ENCODE assay signal across 10 mouse cellular contexts in genomic region chr6:72519303-72519702, GRCm38 (mm10). TPM values are rescaled to one million over a fixed set of nuclear protein-coding genes. Genes with fewer than 3 reads are reported as not detected.
A peak's percentile ranks its signal among the peaks of the same experiment; 100 is the strongest.
DNase-seq lines count a peak whose midpoint lies in the region; ATAC-seq and TF ChIP-seq lines count a peak whose summit lies in the region.
"Had no signal": no experiment of that assay in that cellular context is flagged by ENCODE, and none has a peak within 500 bp of the region (broad histone marks: within the 10 kb centered on the region; RNA-seq: fewer than 3 reads in every experiment).

No protein-coding gene starts in this region.

- H3K27ac ChIP-seq in lung, postnatal 0 days (ENCODE audit: low read length): no peak overlapping the region
- H3K27ac ChIP-seq in forebrain, embryonic 15.5 days (replicated peaks): peak overlapping the region; percentile 94
- no peak overlapping the region for H3K27ac ChIP-seq in limb, embryonic 11.5 days (replicated peaks; ENCODE audit: low read depth, low read length)
- peak overlapping the region; percentile 96 for H3K27ac ChIP-seq in neural tube, embryonic 15.5 days (replicated peaks)

- H3K36me3 ChIP-seq in lung, postnatal 0 days (ENCODE audit: insufficient read depth, low read length): no peaks in the 10 kb centered on the region
- H3K36me3 ChIP-seq in forebrain, embryonic 15.5 days: no peaks in the 10 kb centered on the region
- H3K36me3 ChIP-seq in limb, embryonic 11.5 days (ENCODE audit: control insufficient read depth, insufficient read depth, low read length): no peaks in the 10 kb centered on the region
- no peaks in the 10 kb centered on the region for H3K36me3 ChIP-seq in neural tube, embryonic 15.5 days

- H3K9me3 ChIP-seq in lung, postnatal 0 days (ENCODE audit: low read length): no peaks in the 10 kb centered on the region
- H3K9me3 ChIP-seq in forebrain, embryonic 15.5 days: no peaks in the 10 kb centered on the region
- H3K9me3 ChIP-seq in limb, embryonic 11.5 days (ENCODE audit: control insufficient read depth, low read length): no peaks in the 10 kb centered on the region
- H3K9me3 ChIP-seq in neural tube, embryonic 15.5 days (replicated peaks): no peaks in the 10 kb centered on the region

- no peaks in the 10 kb centered on the region for H3K4me1 ChIP-seq in lung, postnatal 0 days (ENCODE audit: insufficient read depth, low read depth, low read length)
- peaks cover 27% of the 10 kb centered on the region for H3K4me1 ChIP-seq in forebrain, embryonic 15.5 days
- H3K4me1 ChIP-seq in limb, embryonic 11.5 days (ENCODE audit: control insufficient read depth, insufficient read depth, low read length): peaks cover 11% of the 10 kb centered on the region
- peaks cover 25% of the 10 kb centered on the region for H3K4me1 ChIP-seq in neural tube, embryonic 15.5 days

- TF ChIP-seq CTCF in lung, postnatal 0 days (IDR thresholded peaks at IDR 0.05): no peak

- no peak overlapping the region for H3K4me3 ChIP-seq in lung, postnatal 0 days (ENCODE audit: low read depth, low read length)
- H3K4me3 ChIP-seq in forebrain, embryonic 15.5 days: no peak overlapping the region
- H3K4me3 ChIP-seq in limb, embryonic 11.5 days (ENCODE audit: low read depth, low read length): no peak overlapping the region
- H3K4me3 ChIP-seq in neural tube, embryonic 15.5 days (replicated peaks): 0 out of 2 replicates have a peak overlapping the region, but pooled peaks have one; percentile 17

- no peaks in the 10 kb centered on the region for H3K27me3 ChIP-seq in lung, postnatal 0 days (replicated peaks; ENCODE audit: insufficient read depth, low read length)
- no peaks in the 10 kb centered on the region for H3K27me3 ChIP-seq in forebrain, embryonic 15.5 days
- H3K27me3 ChIP-seq in limb, embryonic 11.5 days (ENCODE audit: control insufficient read depth, insufficient read depth, low read length): no peaks in the 10 kb centered on the region
- no peaks in the 10 kb centered on the region for H3K27me3 ChIP-seq in neural tube, embryonic 15.5 days (replicated peaks)

- no peak for DNase-seq in lung, postnatal 0 days (ENCODE audit: low spot score)
- no peak for DNase-seq in lung, postnatal 36 days
- DNase-seq in limb, embryonic 11.5 days (ENCODE audit: low spot score): no peak
- no peak for DNase-seq in adrenal gland, postnatal 4 days (ENCODE audit: low spot score in 2 of 2)
- DNase-seq in thymus, postnatal 25 days: no peak
- DNase-seq: cerebellum, adult 9-10 months; liver, postnatal 0 days had no signal

- 0 out of 2 replicates have a peak, but pooled peaks have one; percentile 22 for ATAC-seq in lung, postnatal 0 days
- peak; percentile 62 for ATAC-seq in forebrain, embryonic 15.5 days (replicated peaks)
- 0 out of 2 replicates have a peak, but pooled peaks have one; percentile 33 for ATAC-seq in limb, embryonic 11.5 days (ENCODE audit: insufficient number of reproducible peaks, low FRiP score, low TSS enrichment, low read depth)
- peak; percentile 63 for ATAC-seq in neural tube, embryonic 15.5 days (ENCODE audit: low FRiP score)
- ATAC-seq: liver, postnatal 0 days had no signal

- WGBS in lung, postnatal 0 days: 39% methylated on average over 8 of the region's 8 CpGs
- 31% methylated on average over 8 of the region's 8 CpGs for WGBS in forebrain, embryonic 15.5 days
- whole genome bisulfite sequencing in limb, embryonic 11.5 days: 40% methylated on average over 8 of the region's 8 CpGs
- 16% methylated on average over 8 of the region's 8 CpGs for WGBS in neural tube, embryonic 15.5 days

- no peak for TF ChIP-seq EP300 in lung, postnatal 0 days (IDR thresholded peaks at IDR 0.05)

- no peak overlapping the region for H3K4me2 ChIP-seq in lung, postnatal 0 days (replicated peaks; ENCODE audit: low read depth, low read length)
- peak overlapping the region; percentile 31 for H3K4me2 ChIP-seq in forebrain, embryonic 15.5 days (replicated peaks)
- no peak overlapping the region for H3K4me2 ChIP-seq in limb, embryonic 11.5 days (ENCODE audit: low read depth, severe bottlenecking)
- peak overlapping the region; percentile 50 for H3K4me2 ChIP-seq in neural tube, embryonic 15.5 days

- no peak overlapping the region for H3K9ac ChIP-seq in lung, postnatal 0 days (replicated peaks; ENCODE audit: low read depth)
- H3K9ac ChIP-seq in forebrain, embryonic 15.5 days (replicated peaks): peak overlapping the region; percentile 15; the same call in 1 of the 2 replicates
- H3K9ac ChIP-seq in limb, embryonic 11.5 days (ENCODE audit: low read length): no peak overlapping the region
- no peak overlapping the region for H3K9ac ChIP-seq in neural tube, embryonic 15.5 days (replicated peaks)
- H3K9ac ChIP-seq: liver, postnatal 0 days had no signal

RNA-seq across cellular contexts. Expression of gene Sh2d6, which starts 2.2 kb away (rescaled TPM):
- not detected in 2 replicates for polyA plus RNA-seq in lung, postnatal 0 days (2015; fragmentation: Nextera tagmentation; extraction: Ambion mirVana)
- 0.37 and 0.55 TPM in 2 replicates for polyA plus RNA-seq in forebrain, embryonic 15.5 days (2015; fragmentation: Nextera tagmentation; extraction: Ambion mirVana)
- 0.17 TPM in 1 of 2 replicates, not detected in the other for polyA plus RNA-seq in limb, embryonic 11.5 days (2014; fragmentation: Nextera tagmentation; extraction: Ambion mirVana)
- polyA plus RNA-seq in neural tube, embryonic 15.5 days (2015; fragmentation: Nextera tagmentation; extraction: Ambion mirVana): 0.24 and 0.70 TPM in 2 replicates
- total RNA-seq in adrenal gland, postnatal 4 days (2021): under 1 TPM; 0.76 to 0.78 TPM
- total RNA-seq: monocyte, adult 5-6 weeks had no signal
- polyA plus RNA-seq: liver, postnatal 0 days had no signal

RNA-seq across cellular contexts. Expression of gene Capg, which starts 24.9 kb away (rescaled TPM):
- 136 and 148 TPM in 2 replicates for polyA plus RNA-seq in lung, postnatal 0 days (2015; fragmentation: Nextera tagmentation; extraction: Ambion mirVana)
- polyA plus RNA-seq in forebrain, embryonic 15.5 days (2015; fragmentation: Nextera tagmentation; extraction: Ambion mirVana): 3.5 and 4.8 TPM in 2 replicates
- polyA plus RNA-seq in limb, embryonic 11.5 days (2014; fragmentation: Nextera tagmentation; extraction: Ambion mirVana): 24.5 and 26.5 TPM in 2 replicates
- polyA plus RNA-seq in neural tube, embryonic 15.5 days (2015; fragmentation: Nextera tagmentation; extraction: Ambion mirVana): 8.4 and 23.4 TPM in 2 replicates
- 10 to 100 TPM; 48.9 to 55.2 TPM for total RNA-seq in adrenal gland, postnatal 4 days (2021)

Comparison
In these comparisons a context has a peak if more than half of its experiments do, and no peak if none do; other contexts are left out.
1. H3K27ac ChIP-seq: peak in forebrain, embryonic 15.5 days (single experiment) and neural tube, embryonic 15.5 days (single experiment); none in lung, postnatal 0 days (single experiment) and limb, embryonic 11.5 days (single experiment).
2. H3K4me2 ChIP-seq: peak in forebrain, embryonic 15.5 days (single experiment) and neural tube, embryonic 15.5 days (single experiment); none in lung, postnatal 0 days (single experiment) and limb, embryonic 11.5 days (single experiment).
3. Peak in every context shown above with its lines, with median percentiles within 50 percentile points of each other: ATAC-seq.